In genomic region chr8:128263251-128263947, GRCm38 (mm10) we compare ENCODE assay signal across 11 mouse cellular contexts.
DNase-seq lines count a peak whose midpoint lies in the region; ATAC-seq and TF ChIP-seq lines count a peak whose summit lies in the region.
"Had no signal": no experiment of that assay in that cellular context is flagged by ENCODE, and none has a peak within 500 bp of the region (broad histone marks: within the 10 kb centered on the region; RNA-seq: fewer than 3 reads in every experiment).

No protein-coding gene starts in this region.

- no peak overlapping the region for H3K4me3 ChIP-seq in kidney, embryonic 15.5 days (replicated peaks)
- no peak overlapping the region for H3K4me3 ChIP-seq in forebrain, embryonic 12.5 days (replicated peaks)
- H3K4me3 ChIP-seq in lung, embryonic 16.5 days (ENCODE audit: low read length): no peak overlapping the region
- H3K4me3 ChIP-seq in myocyte: no peak overlapping the region

- no peak for DNase-seq in kidney, adult 11 months
- DNase-seq in layer of hippocampus, postnatal 25 days (ENCODE audit: extremely low spot score in 1 of 2, low spot score in 1 of 2): no peak
- DNase-seq in gastrocnemius, postnatal 14 days: no peak
- DNase-seq: kidney, postnatal 14 days; right cerebral cortex, adult 18-20 months had no signal

- H3K9me3 ChIP-seq in kidney, embryonic 15.5 days (replicated peaks): no peaks in the 10 kb centered on the region
- H3K9me3 ChIP-seq in forebrain, embryonic 12.5 days: no peaks in the 10 kb centered on the region
- H3K9me3 ChIP-seq in lung, embryonic 16.5 days (ENCODE audit: control insufficient read depth, low read length): no peaks in the 10 kb centered on the region

- H3K27me3 ChIP-seq in kidney, embryonic 15.5 days: no peaks in the 10 kb centered on the region
- no peaks in the 10 kb centered on the region for H3K27me3 ChIP-seq in forebrain, embryonic 12.5 days
- H3K27me3 ChIP-seq in lung, embryonic 16.5 days (ENCODE audit: control insufficient read depth, insufficient read depth, low read depth, low read length): no peaks in the 10 kb centered on the region
- H3K27me3 ChIP-seq in myocyte (ENCODE audit: control insufficient read depth, insufficient read depth, insufficient read length): no peaks in the 10 kb centered on the region

- peaks cover 37% of the 10 kb centered on the region for H3K4me1 ChIP-seq in kidney, embryonic 15.5 days
- H3K4me1 ChIP-seq in forebrain, embryonic 12.5 days: peaks cover 18% of the 10 kb centered on the region
- H3K4me1 ChIP-seq in lung, embryonic 16.5 days (replicated peaks; ENCODE audit: control insufficient read depth, insufficient read depth, low read length): peaks cover 32% of the 10 kb centered on the region

- H3K27ac ChIP-seq in kidney, embryonic 15.5 days: no peak overlapping the region; the same call in 1 of the 2 replicates
- H3K27ac ChIP-seq in forebrain, embryonic 12.5 days: 0 out of 2 replicates have a peak overlapping the region, but pooled peaks have one; percentile 6
- peak overlapping the region; percentile 60 for H3K27ac ChIP-seq in lung, embryonic 16.5 days (ENCODE audit: low read length)

- ATAC-seq in kidney, embryonic 15.5 days (replicated peaks; ENCODE audit: low FRiP score): peak; percentile 61; the same call in 1 of the 2 replicates
- ATAC-seq in forebrain, embryonic 12.5 days (ENCODE audit: low FRiP score): peak; percentile 71; the same call in 1 of the 2 replicates
- ATAC-seq in lung, embryonic 16.5 days (ENCODE audit: low read depth): peak; percentile 78
- no peak for ATAC-seq in inflammation-experienced regulatory T-cells, adult 6 months
- ATAC-seq: CD4-positive, CD25-positive, alpha-beta regulatory T cell, adult 4 months had no signal

- no peaks in the 10 kb centered on the region for H3K79me2 ChIP-seq in myocyte (ENCODE audit: control insufficient read depth, insufficient read depth)

- H3K9ac ChIP-seq in kidney, embryonic 15.5 days: no peak overlapping the region
- no peak overlapping the region for H3K9ac ChIP-seq in forebrain, embryonic 12.5 days
- H3K9ac ChIP-seq in lung, embryonic 16.5 days (ENCODE audit: low read length): no peak overlapping the region

- no peak overlapping the region for H3K4me2 ChIP-seq in kidney, embryonic 15.5 days
- no peak overlapping the region for H3K4me2 ChIP-seq in forebrain, embryonic 12.5 days
- H3K4me2 ChIP-seq in lung, embryonic 16.5 days (ENCODE audit: low read depth, low read length): no peak overlapping the region
- H3K4me2 ChIP-seq in myocyte (ENCODE audit: low read depth): no peak overlapping the region

- H3K36me3 ChIP-seq in kidney, embryonic 15.5 days: no peaks in the 10 kb centered on the region
- H3K36me3 ChIP-seq in forebrain, embryonic 12.5 days (replicated peaks): no peaks in the 10 kb centered on the region
- no peaks in the 10 kb centered on the region for H3K36me3 ChIP-seq in lung, embryonic 16.5 days (ENCODE audit: control insufficient read depth, insufficient read depth, low read length)
- no peaks in the 10 kb centered on the region for H3K36me3 ChIP-seq in myocyte (ENCODE audit: control insufficient read depth, insufficient read depth)

- TF ChIP-seq POLR2A in myocyte (IDR thresholded peaks at IDR 0.05; ENCODE audit: insufficient read length, low read depth): no peak

- intact Hi-C loops in gastrocnemius, postnatal 14 days (cut with DNase I; ENCODE audit: low total_unique reads): no loop called here

- WGBS in kidney, embryonic 15.5 days: 32% methylated on average over 9 of the region's 9 CpGs
- WGBS in forebrain, embryonic 12.5 days: 23% methylated on average over 9 of the region's 9 CpGs
- WGBS in lung, embryonic 16.5 days: 44% methylated on average over 9 of the region's 9 CpGs

- H3ac ChIP-seq in myocyte (ENCODE audit: control insufficient read depth, insufficient read length): no peak overlapping the region

TF ChIP-seq in myocyte, 11 proteins besides CTCF, POLR2A, EP300 and RAD21:
- TF ChIP-seq MYOD1 (IDR thresholded peaks at IDR 0.05; ENCODE audit: control insufficient read depth in 1 of 3, insufficient read length in 2 of 3, low read depth in 2 of 3): peak; percentile 65 to 88 (median 82)
- TF ChIP-seq POLR2AphosphoS2 (IDR thresholded peaks at IDR 0.05; ENCODE audit: insufficient read length, low read depth): no peak
- TF ChIP-seq USF1 (IDR thresholded peaks at IDR 0.05; ENCODE audit: low read depth): no peak
